Mouse (Mus musculus): ENCODE measurements around the gene Taf8. TPM values are rescaled to one million over a fixed set of nuclear protein-coding genes. Genes with fewer than 3 reads are reported as not detected.

Taf8 gene
- 7.5 TPM for polyA plus RNA-seq (2015; fragmentation: Illumina TruSeq; extraction: RNeasy Lipid Tissue Mini Kit (QIAGEN cat#74804); ENCODE audit: insufficient read depth, low read depth, low replicate concordance)

GRCm38 (mm10) chr17:47501946-47502706 lies at the start of gene Taf8:
TSS of gene Taf8 (minus strand) at chr17:47502292.

GRCm38 (mm10) chr17:47504941-47505346 lies 2.9 kb upstream of the Taf8 start, which contains the start of gene Ccnd3:
TSS of gene Ccnd3 (plus strand) at chr17:47505051.

GRCm38 (mm10) chr17:47436907-47437547 lies 65.1 kb downstream of the Taf8 start, which contains the start of gene 1700001C19Rik:
TSS of gene 1700001C19Rik (minus strand) at chr17:47437376.

GRCm38 (mm10) chr17:47436156-47436906 lies 65.8 kb downstream of the Taf8 start, which contains the start of gene AI661453:
TSS of gene AI661453 (plus strand) at chr17:47436615.

Other genes starting within 250 kb of the Taf8 start
- gene Mrps10, start 133.4 kb downstream of the Taf8 start, polyA plus RNA-seq (2015; fragmentation: Illumina TruSeq; extraction: RNeasy Lipid Tissue Mini Kit (QIAGEN cat#74804); ENCODE audit: insufficient read depth, low read depth, low replicate concordance) = 10.7 TPM
- gene Guca1b, start 116.9 kb downstream of the Taf8 start, polyA plus RNA-seq (2015; fragmentation: Illumina TruSeq; extraction: RNeasy Lipid Tissue Mini Kit (QIAGEN cat#74804); ENCODE audit: insufficient read depth, low read depth, low replicate concordance) = not detected
- gene Guca1a, start 101.7 kb downstream of the Taf8 start, polyA plus RNA-seq (2015; fragmentation: Illumina TruSeq; extraction: RNeasy Lipid Tissue Mini Kit (QIAGEN cat#74804); ENCODE audit: insufficient read depth, low read depth, low replicate concordance) = 1.7 TPM
- 4.6 TPM for gene AI661453, start 65.7 kb downstream of the Taf8 start, polyA plus RNA-seq (2015; fragmentation: Illumina TruSeq; extraction: RNeasy Lipid Tissue Mini Kit (QIAGEN cat#74804); ENCODE audit: insufficient read depth, low read depth, low replicate concordance)
- not detected for gene 1700001C19Rik, start 64.9 kb downstream of the Taf8 start, polyA plus RNA-seq (2015; fragmentation: Illumina TruSeq; extraction: RNeasy Lipid Tissue Mini Kit (QIAGEN cat#74804); ENCODE audit: insufficient read depth, low read depth, low replicate concordance)
- 26.9 TPM for gene Ccnd3, start 2.8 kb upstream of the Taf8 start, polyA plus RNA-seq (2015; fragmentation: Illumina TruSeq; extraction: RNeasy Lipid Tissue Mini Kit (QIAGEN cat#74804); ENCODE audit: insufficient read depth, low read depth, low replicate concordance)
- 2.4 TPM for gene Bysl, start 109.2 kb upstream of the Taf8 start, polyA plus RNA-seq (2015; fragmentation: Illumina TruSeq; extraction: RNeasy Lipid Tissue Mini Kit (QIAGEN cat#74804); ENCODE audit: insufficient read depth, low read depth, low replicate concordance)
- 12.8 TPM for gene Med20, start 109.3 kb upstream of the Taf8 start, polyA plus RNA-seq (2015; fragmentation: Illumina TruSeq; extraction: RNeasy Lipid Tissue Mini Kit (QIAGEN cat#74804); ENCODE audit: insufficient read depth, low read depth, low replicate concordance)
- gene Gm20517, start 109.3 kb upstream of the Taf8 start, polyA plus RNA-seq (2015; fragmentation: Illumina TruSeq; extraction: RNeasy Lipid Tissue Mini Kit (QIAGEN cat#74804); ENCODE audit: insufficient read depth, low read depth, low replicate concordance) = not detected
- 1.1 TPM for gene Usp49, start 128.4 kb upstream of the Taf8 start, polyA plus RNA-seq (2015; fragmentation: Illumina TruSeq; extraction: RNeasy Lipid Tissue Mini Kit (QIAGEN cat#74804); ENCODE audit: insufficient read depth, low read depth, low replicate concordance)
- gene Tomm6, start 186.1 kb upstream of the Taf8 start, polyA plus RNA-seq (2015; fragmentation: Illumina TruSeq; extraction: RNeasy Lipid Tissue Mini Kit (QIAGEN cat#74804); ENCODE audit: insufficient read depth, low read depth, low replicate concordance) = 71.8 TPM
- gene Frs3, start 186.7 kb upstream of the Taf8 start, polyA plus RNA-seq (2015; fragmentation: Illumina TruSeq; extraction: RNeasy Lipid Tissue Mini Kit (QIAGEN cat#74804); ENCODE audit: insufficient read depth, low read depth, low replicate concordance) = 1.5 TPM
- gene Gm21981, start 192.2 kb upstream of the Taf8 start, polyA plus RNA-seq (2015; fragmentation: Illumina TruSeq; extraction: RNeasy Lipid Tissue Mini Kit (QIAGEN cat#74804); ENCODE audit: insufficient read depth, low read depth, low replicate concordance) = 0.42 TPM
- gene Prickle4, start 192.4 kb upstream of the Taf8 start, polyA plus RNA-seq (2015; fragmentation: Illumina TruSeq; extraction: RNeasy Lipid Tissue Mini Kit (QIAGEN cat#74804); ENCODE audit: insufficient read depth, low read depth, low replicate concordance) = 2.3 TPM
- gene Pgc, start 224.6 kb upstream of the Taf8 start, polyA plus RNA-seq (2015; fragmentation: Illumina TruSeq; extraction: RNeasy Lipid Tissue Mini Kit (QIAGEN cat#74804); ENCODE audit: insufficient read depth, low read depth, low replicate concordance) = not detected
- 3.0 TPM for gene Tfeb, start 234.7 kb upstream of the Taf8 start, polyA plus RNA-seq (2015; fragmentation: Illumina TruSeq; extraction: RNeasy Lipid Tissue Mini Kit (QIAGEN cat#74804); ENCODE audit: insufficient read depth, low read depth, low replicate concordance)

All from pancreas, adult 10 weeks (tissue).